Mouse (Mus musculus) embryonic fibroblast, embryonic 13.5 days (primary cell): ENCODE data around the gene Lzts2. TPM values are rescaled to one million over a fixed set of nuclear protein-coding genes. Genes with fewer than 3 reads are reported as not detected.

Experiments used
- H3K27ac ChIP-seq: 2 replicates; pipeline ENCODE4 v1.5.1; 2012; ENCODE audit warnings: low read length, control low read depth, inconsistent platforms; ENCODE audit not compliant: insufficient read depth
- H3K4me1 ChIP-seq: 2 replicates; pipeline ENCODE4 v1.6.1; 2011; ENCODE audit warnings: low read length; ENCODE audit not compliant: control insufficient read depth, insufficient read depth
- H3K4me3 ChIP-seq: 2 replicates; pipeline ENCODE4 v1.5.1; 2011; ENCODE audit warnings: mild to moderate bottlenecking, control low read depth, low read length; ENCODE audit not compliant: insufficient read depth
- CTCF ChIP-seq: IDR thresholded peaks from 2 replicates; pipeline ENCODE4 v1.5.1; 2011; ENCODE audit warnings: mild to moderate bottlenecking, control low read depth, low read length, moderate library complexity, borderline replicate concordance; ENCODE audit not compliant: insufficient read depth
- POLR2A ChIP-seq: IDR thresholded peaks from 2 replicates; pipeline ENCODE4 v1.6.1; 2011; ENCODE audit warnings: low read depth, mild to moderate bottlenecking, control low read depth, low read length, moderate library complexity
- polyA plus RNA-seq: library from polyadenylated mRNA; stranded (reverse); fragments of >200 nt; gene quantifications from 2 replicates; pipeline ENCODE4 v1.2.4, GENCODE M21; 2011; ENCODE audit warnings: low read depth; ENCODE audit not compliant: missing spikeins, insufficient read length

The Lzts2 gene
- polyA plus RNA-seq, 1 experiment: 54.1 TPM

DNA sequence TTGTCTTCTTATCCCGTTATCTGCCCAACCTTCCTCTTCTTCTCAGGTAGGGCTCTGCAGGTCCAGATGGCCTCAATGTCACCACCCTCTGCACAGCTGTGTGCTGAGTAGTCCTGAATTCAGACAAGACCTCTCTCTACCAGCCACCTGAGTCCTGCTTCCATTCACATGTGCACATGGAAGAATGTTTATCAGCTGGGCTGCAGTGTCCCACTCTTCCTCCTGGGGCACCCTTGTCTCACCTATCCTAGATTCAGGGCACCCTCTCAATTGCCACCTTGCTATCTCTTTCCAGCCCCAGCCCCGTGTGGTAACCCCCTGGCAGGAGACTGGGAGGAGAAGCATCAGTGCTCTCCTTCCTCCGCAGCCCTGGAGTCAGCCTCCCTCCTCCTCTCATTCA lies 11.9 kb upstream of the Lzts2 start:
- TF ChIP-seq CTCF (no peak), POLR2A (no peak)
- no peak overlapping the region for H3K4me3 ChIP-seq

GRCm38 (mm10) chr19:45003740-45004516 lies 10.3 kb upstream of the Lzts2 start:
- Histone ChIP-seq H3K4me3 (no peak overlapping the region), H3K4me1 (peaks cover 8% of the 10 kb centered on the region), H3K27ac (no peak overlapping the region)
- TF ChIP-seq CTCF: no peak
- TF ChIP-seq POLR2A: 0 out of 2 replicates have a peak, but pooled peaks have one; percentile 1

More for the DNA sequence above, 11.9 kb upstream of the Lzts2 start:
- H3K4me1 ChIP-seq: peaks cover 3% of the 10 kb centered on the region
- H3K27ac ChIP-seq: no peak overlapping the region

DNA sequence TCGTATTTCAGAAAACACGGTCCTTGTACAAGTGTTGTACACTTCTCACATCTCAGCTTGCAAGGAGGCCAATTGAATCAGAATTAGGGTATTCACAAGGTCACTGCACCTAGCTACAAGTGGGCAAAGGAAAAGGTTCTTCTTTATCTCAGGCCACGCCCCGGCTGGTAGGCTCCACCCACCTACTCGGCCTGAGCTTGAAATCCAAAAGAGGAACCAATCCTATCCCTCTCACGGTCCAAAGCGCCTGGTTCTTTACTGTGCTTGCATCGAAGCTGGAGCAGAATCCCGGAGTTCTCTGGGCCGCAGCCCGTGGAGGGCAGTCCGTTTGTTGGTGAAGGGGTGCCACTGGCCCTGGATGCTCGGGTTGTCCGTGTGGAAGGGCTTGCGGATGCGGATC lies 8.8 kb upstream of the Lzts2 start, which contains the start of gene Twnk:
Twnk (plus strand) TSS at position 220 of the 400 bp plus-strand sequence.
- Histone ChIP-seq H3K27ac (peak within 1 kb of the TSS; percentile 75), H3K4me3 (peak within 1 kb of the TSS; percentile 73), H3K4me1 (peaks cover 8% of the 10 kb centered on the region)
- TF ChIP-seq CTCF (no peak), POLR2A (peak; percentile 46; the same call in 1 of the 2 replicates)

DNA sequence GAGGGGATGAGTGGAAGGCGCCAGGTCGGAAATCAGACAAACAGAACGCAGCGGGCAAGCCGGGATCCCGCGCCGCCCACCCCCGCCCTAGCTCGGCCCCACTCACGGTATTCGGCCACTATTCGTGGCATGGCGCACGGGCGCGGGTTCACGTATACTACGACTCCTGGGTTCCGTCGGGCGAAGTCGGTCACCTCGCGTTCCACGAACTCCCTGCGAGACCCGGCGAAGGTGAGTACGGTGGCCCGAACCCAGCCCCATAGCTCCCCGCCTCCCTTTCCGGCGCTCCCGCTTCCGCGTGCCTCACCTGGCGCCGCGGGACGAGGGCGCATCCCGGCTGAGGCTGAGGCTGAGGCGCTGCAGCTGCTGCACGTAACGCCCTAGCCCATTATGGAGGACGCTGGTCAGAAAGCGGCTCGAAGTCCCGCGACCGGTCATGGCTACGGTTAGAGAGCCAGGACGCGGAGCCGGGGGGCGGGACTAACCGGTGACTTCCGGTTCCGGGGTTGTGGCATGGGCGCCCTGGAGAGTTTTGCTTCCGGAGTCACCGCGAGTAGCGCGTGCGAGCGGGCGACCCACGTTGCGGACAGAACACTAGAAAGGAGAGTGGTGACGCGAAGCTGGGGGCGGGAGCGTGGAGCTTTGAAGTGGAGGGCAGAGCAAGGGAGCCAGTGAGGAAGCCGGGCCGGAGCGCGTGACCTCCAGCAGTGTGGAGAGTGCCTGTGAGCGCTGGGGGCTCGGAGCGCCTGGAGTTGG lies 8.1 kb upstream of the Lzts2 start, which contains the start of gene Mrpl43:
Mrpl43 (minus strand) TSS at position 486 of the 756 bp plus-strand sequence.
- H3K27ac ChIP-seq: peak within 1 kb of the TSS; percentile 75
- H3K4me1 ChIP-seq: peaks cover 8% of the 10 kb centered on the region
- peak within 1 kb of the TSS; percentile 73 for H3K4me3 ChIP-seq
- TF ChIP-seq POLR2A (no peak; the same call in none of the 2 replicates), CTCF (no peak)

- peak overlapping the region; percentile 75 for H3K27ac ChIP-seq
- peak; percentile 32; the same call in 1 of the 2 replicates for TF ChIP-seq POLR2A
- no peak for TF ChIP-seq CTCF
- H3K4me1 ChIP-seq: peaks cover 8% of the 10 kb centered on the region
- H3K4me3 ChIP-seq: peak overlapping the region; percentile 73
Measured at GRCm38 (mm10) chr19:45007021-45007420, 7.2 kb upstream of the Lzts2 start.

DNA sequence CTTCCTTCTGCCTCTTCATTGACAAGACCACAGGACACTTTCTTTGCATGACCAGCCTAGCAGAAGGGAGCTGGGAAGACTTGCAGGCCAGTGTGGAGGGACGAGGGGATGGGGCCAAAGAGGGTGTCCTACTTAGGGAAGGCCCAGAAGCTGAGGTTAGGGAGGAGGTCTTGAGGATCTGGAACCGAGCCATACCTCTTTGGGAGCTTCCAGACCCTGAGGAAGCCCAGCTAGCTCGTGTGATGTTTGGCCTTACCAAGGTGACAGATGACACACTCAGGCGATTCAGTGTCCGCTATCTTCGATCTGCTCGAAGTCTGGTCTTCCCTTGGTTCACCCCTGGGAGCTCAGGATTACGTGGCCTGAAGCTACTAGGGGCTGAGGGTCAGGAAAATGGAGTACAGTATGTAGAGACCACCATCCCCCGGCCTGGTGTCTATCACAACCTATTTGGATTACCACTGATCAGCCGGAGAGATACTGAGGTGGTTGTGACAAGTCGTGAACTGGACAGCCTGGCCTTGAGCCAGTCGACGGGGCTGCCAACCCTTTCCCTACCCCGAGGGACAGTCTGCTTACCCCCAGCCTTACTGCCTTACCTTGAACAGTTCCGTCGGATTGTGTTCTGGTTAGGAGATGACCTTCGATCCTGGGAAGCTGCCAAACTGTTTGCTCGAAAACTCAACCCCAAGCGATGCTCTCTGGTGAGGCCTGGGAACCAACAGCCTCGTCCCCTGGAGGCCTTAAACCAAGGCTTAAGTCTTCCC lies 6.6 kb upstream of the Lzts2 start:
- no peak overlapping the region for H3K27ac ChIP-seq
- H3K4me1 ChIP-seq: peaks cover 8% of the 10 kb centered on the region
- no peak for TF ChIP-seq CTCF
- no peak for TF ChIP-seq POLR2A
- H3K4me3 ChIP-seq: peak overlapping the region; percentile 73

GRCm38 (mm10) chr19:45010646-45011045 lies 3.6 kb upstream of the Lzts2 start:
- Histone ChIP-seq H3K27ac (no peak overlapping the region), H3K4me1 (peaks cover 12% of the 10 kb centered on the region), H3K4me3 (no peak overlapping the region)
- no peak for TF ChIP-seq CTCF
- TF ChIP-seq POLR2A: no peak

- no peak for TF ChIP-seq POLR2A
- TF ChIP-seq CTCF: no peak
- peaks cover 12% of the 10 kb centered on the region for H3K4me1 ChIP-seq
- H3K4me3 ChIP-seq: no peak overlapping the region
- H3K27ac ChIP-seq: no peak overlapping the region
Measured at GRCm38 (mm10) chr19:45012219-45012618, 2.0 kb upstream of the Lzts2 start.

GRCm38 (mm10) chr19:45012636-45013035 lies 1.6 kb upstream of the Lzts2 start:
- Histone ChIP-seq H3K4me3 (no peak overlapping the region), H3K4me1 (peaks cover 8% of the 10 kb centered on the region; the same call in 1 of the 2 replicates), H3K27ac (no peak overlapping the region)
- TF ChIP-seq CTCF: no peak
- TF ChIP-seq POLR2A: no peak

DNA sequence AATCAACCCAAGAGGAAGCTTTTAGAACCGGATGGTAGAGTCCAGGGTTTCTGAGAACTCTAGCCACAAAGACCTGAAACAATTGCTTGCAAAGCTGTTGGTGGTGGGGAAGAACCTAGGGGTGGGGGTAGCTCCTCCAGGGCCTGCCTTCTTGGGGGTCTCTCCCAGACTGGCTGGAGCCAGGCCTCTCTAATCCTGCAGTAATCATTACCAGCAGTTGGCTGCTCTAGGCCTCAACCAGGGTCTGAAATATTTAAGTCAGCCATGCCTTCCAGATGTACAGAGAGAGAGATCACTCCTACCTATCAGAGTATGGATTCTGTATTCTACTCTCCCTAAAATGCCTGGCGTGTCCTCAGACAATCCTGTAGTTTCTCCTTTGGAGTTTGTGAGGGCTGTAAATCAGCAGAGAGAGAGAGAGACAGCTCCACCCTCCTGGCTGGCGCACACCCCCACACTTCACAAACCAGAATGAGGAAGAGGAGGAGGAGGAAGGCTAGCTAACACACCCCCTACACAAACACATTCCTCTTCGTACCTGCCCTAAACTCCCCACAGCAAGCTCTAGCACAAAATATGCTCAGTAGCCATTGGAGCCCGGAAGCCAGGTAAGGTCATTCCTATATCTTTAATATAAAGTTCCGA lies 511 bp upstream of the Lzts2 start:
- no peak overlapping the region for H3K4me3 ChIP-seq
- H3K27ac ChIP-seq: no peak overlapping the region
- H3K4me1 ChIP-seq: 0 out of 2 replicates have a peak, but pooled peaks cover 6% of the 10 kb centered on the region
- TF ChIP-seq POLR2A (no peak), CTCF (no peak)
